Mouse (Mus musculus) cerebellum, adult 2 months (tissue): ENCODE measurements around the gene Slc25a13. TPM values are rescaled to one million over a fixed set of nuclear protein-coding genes. Genes with fewer than 3 reads are reported as not detected.
A peak's percentile ranks its signal among the peaks of the same experiment; 100 is the strongest.

Source experiments
- DNase-seq, 2 experiments: peaks; one replicate each; pipeline ENCODE4 v3.0.0; 2021
- H3K27ac ChIP-seq: fragments of 200-500 bp; 2 replicates; pipeline ENCODE4 v1.5.1; 2012; ENCODE audit warnings: low read length, control low read depth, inconsistent platforms; ENCODE audit not compliant: insufficient read depth
- H3K27me3 ChIP-seq: fragments of 200-500 bp; 2 replicates; pipeline ENCODE4 v1.6.1; 2012; ENCODE audit warnings: inconsistent platforms, mild to moderate bottlenecking, low read length, moderate library complexity; ENCODE audit not compliant: control insufficient read depth, insufficient read depth
- H3K4me1 ChIP-seq: fragments of 200-500 bp; 2 replicates; pipeline ENCODE4 v1.6.1; 2011; ENCODE audit warnings: low read length; ENCODE audit not compliant: control insufficient read depth, insufficient read depth
- H3K4me3 ChIP-seq: fragments of 200-500 bp; replicated peaks from 2 replicates; pipeline ENCODE3; 2011; ENCODE audit warnings: mild to moderate bottlenecking, low read depth, low read length, control low read depth; ENCODE audit not compliant: insufficient read depth
- CTCF ChIP-seq: fragments of 200-500 bp; IDR thresholded peaks from 2 replicates; pipeline ENCODE4 v1.5.1; 2011; ENCODE audit warnings: low read depth, mild to moderate bottlenecking, control low read depth, low read length, moderate library complexity, borderline replicate concordance; ENCODE audit not compliant: insufficient read depth
- POLR2A ChIP-seq: fragments of 200-500 bp; IDR thresholded peaks from 2 replicates; pipeline ENCODE4 v1.6.1; 2011; ENCODE audit warnings: low read length, control low read depth, borderline replicate concordance; ENCODE audit not compliant: insufficient read depth
- WGBS: fragments of 180-500 bp; shearing (Covaris S2); methylation state at CpG from one replicate; pipeline ENCODE4 v1.1.7; 2018; 5-methylcytosine and 5-hydroxymethylcytosine counted together
- polyA plus RNA-seq: library from polyadenylated mRNA; depleted of rRNA; stranded (reverse); fragments of >200 nt; gene quantifications from 2 replicates; pipeline ENCODE4 v1.2.3, GENCODE M21; 2012

Gene Slc25a13
- polyA plus RNA-seq, 1 experiment: 5.8 TPM

DNA sequence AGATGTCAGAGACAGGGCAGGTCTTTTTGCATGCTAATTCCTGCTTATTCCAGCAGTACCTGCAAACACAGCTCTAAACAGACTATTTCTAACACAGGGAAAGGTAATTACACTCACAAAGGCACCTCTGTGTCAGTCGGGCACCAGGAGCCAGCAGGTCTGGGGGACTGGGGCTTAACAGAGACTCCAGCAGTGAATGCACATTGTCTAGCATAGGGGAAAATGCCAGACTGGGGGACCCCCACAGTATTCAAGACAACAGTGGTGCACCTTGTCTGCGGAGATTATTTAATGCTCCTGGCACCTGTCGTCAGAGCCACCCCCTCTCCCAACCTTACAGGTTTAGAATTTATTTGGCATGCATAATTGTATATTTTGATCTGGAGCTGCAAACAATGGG lies 158.4 kb downstream of the Slc25a13 start:
- DNase-seq: no peak
- 29% methylated on average over 3 of the region's 3 CpGs for WGBS
- TF ChIP-seq CTCF: no peak
- no peak for TF ChIP-seq POLR2A
- H3K4me3 ChIP-seq: no peak overlapping the region
- no peaks in the 10 kb centered on the region for H3K27me3 ChIP-seq
- no peaks in the 10 kb centered on the region for H3K4me1 ChIP-seq
- no peak overlapping the region for H3K27ac ChIP-seq

DNA sequence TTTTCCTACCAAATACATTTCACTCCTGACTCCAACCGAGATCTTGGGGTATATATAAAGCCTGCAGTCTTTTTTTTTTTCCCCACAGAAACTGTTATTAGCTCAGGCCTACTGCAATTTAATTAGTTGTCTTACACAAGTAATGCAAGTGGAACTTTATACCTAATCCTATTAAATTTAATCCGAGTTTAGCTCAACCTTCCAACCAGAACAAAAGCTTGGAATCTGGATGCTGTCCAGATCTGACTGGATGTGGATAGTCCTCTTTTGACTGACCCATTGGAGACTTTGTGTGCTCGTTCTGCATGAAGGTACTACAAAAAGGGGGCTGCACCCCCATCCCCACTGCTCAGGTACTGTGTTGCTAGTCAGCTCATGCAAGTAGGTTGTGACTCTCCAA lies 163.0 kb downstream of the Slc25a13 start:
- H3K4me3 ChIP-seq: no peak overlapping the region
- WGBS: 49% methylated on average over 3 of the region's 3 CpGs
- H3K4me1 ChIP-seq: no peaks in the 10 kb centered on the region
- no peak overlapping the region for H3K27ac ChIP-seq
- no peaks in the 10 kb centered on the region for H3K27me3 ChIP-seq
- TF ChIP-seq POLR2A: no peak
- TF ChIP-seq CTCF: no peak
- no peak for DNase-seq

- WGBS: 72% methylated on average over 11 of the region's 11 CpGs
- no peaks in the 10 kb centered on the region for H3K4me1 ChIP-seq
- H3K4me3 ChIP-seq: no peak overlapping the region
- no peak for DNase-seq
- H3K27me3 ChIP-seq: no peaks in the 10 kb centered on the region
- no peak overlapping the region for H3K27ac ChIP-seq
- no peak for TF ChIP-seq CTCF
- no peak for TF ChIP-seq POLR2A
Observed at GRCm38 (mm10) chr6:6052696-6053095, 164.3 kb downstream of the Slc25a13 start.

GRCm38 (mm10) chr6:6046729-6047424 lies 170.1 kb downstream of the Slc25a13 start:
- TF ChIP-seq CTCF (no peak), POLR2A (no peak)
- Histone ChIP-seq H3K4me1 (no peaks in the 10 kb centered on the region), H3K27me3 (no peaks in the 10 kb centered on the region), H3K4me3 (no peak overlapping the region), H3K27ac (no peak overlapping the region)
- DNase-seq: no peak
- WGBS: 62% methylated on average over 12 of the region's 12 CpGs

DNA sequence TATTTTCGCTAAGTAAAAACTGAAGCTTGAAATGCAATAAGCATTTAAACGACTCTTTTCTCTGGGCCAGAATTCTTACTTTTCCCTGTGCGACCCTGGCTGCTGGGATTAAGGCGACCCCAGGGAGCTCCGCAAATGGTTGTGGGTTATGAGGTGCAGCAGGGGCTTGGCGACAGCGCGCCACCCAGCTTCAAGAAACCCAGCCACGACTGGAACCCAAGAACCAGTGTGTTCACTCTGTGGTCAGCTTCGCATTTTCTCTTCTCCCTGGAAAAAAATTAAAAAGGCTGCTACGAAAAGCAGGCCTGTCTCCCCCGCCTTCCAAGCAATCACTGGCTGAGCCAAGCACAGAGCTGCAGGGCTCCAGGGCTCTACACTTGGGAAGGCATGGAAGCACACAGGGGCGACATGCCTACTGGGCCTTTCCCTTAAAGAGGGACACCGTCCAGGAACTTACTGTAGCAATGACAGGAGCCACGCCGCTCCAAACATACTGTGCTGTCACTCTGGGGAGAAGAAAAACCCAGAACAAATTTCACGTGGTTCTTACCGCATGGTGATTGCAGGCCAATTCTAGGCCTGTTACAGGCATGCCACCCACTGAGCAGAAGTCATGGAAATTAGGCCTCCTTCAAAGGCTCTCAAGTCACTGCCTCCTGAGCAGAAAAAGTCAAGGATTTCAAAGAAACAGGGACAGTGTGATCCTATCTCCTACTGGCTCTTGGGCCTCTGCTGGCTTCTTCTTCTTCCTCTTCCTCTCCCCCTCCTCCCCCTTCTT lies 178.0 kb downstream of the Slc25a13 start:
- Histone ChIP-seq H3K27me3 (no peaks in the 10 kb centered on the region), H3K27ac (no peak overlapping the region), H3K4me3 (no peak overlapping the region), H3K4me1 (no peaks in the 10 kb centered on the region)
- 35% methylated on average over 18 of the region's 18 CpGs for WGBS
- peak in 1 of 2 experiments; percentile 5 for DNase-seq
- TF ChIP-seq CTCF: no peak
- TF ChIP-seq POLR2A: no peak

GRCm38 (mm10) chr6:6027664-6028063 lies 189.3 kb downstream of the Slc25a13 start:
- no peak for DNase-seq
- WGBS: 95% methylated on average over 6 of the region's 6 CpGs
- Histone ChIP-seq H3K27ac (no peak overlapping the region), H3K4me3 (no peak overlapping the region), H3K4me1 (no peaks in the 10 kb centered on the region), H3K27me3 (no peaks in the 10 kb centered on the region)
- TF ChIP-seq POLR2A (no peak), CTCF (no peak)

DNA sequence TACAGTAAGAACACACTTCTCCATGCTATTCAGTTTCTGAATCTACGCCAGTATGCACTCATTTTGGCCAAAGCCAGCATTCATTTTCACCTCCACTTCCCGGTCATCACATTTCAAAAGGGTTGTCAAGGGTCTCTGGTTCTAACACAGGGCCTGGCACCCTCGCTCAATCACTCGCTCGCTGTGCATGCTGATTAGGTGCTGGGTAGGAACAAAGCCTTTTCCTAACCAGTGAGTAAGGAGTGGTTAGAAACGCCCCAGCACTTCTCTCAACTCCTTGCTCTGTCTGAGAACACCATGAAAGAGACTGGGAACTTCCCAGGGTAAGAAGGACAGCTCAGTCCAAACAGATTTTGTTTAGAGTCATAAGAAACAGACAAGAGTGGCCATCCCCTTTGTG lies 193.0 kb downstream of the Slc25a13 start:
- Histone ChIP-seq H3K27me3 (no peaks in the 10 kb centered on the region), H3K27ac (no peak overlapping the region), H3K4me3 (no peak overlapping the region), H3K4me1 (no peaks in the 10 kb centered on the region)
- WGBS: 50% methylated on average over 6 of the region's 6 CpGs
- no peak for DNase-seq
- no peak for TF ChIP-seq CTCF
- TF ChIP-seq POLR2A: no peak

DNA sequence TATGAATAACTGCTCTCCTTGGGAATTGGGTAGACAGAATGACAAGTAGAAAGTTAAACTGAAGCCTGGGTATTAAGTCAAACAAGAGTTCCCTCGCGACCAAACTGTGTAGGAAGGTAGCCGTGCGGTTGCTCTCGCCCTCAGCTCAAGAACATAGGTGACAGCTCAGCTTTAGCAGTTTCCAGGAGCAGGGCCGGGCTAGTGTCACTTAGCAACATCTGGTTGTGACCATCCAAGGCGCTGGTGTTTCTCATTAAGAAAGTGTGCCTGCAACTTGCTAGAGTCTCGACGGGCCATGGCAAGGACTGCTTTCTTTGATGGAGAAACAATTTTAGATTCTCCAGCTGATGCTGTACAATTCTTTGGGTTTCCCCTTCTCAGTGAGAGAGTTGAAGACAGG lies 200.0 kb downstream of the Slc25a13 start:
- no peak for TF ChIP-seq POLR2A
- TF ChIP-seq CTCF: no peak
- no peak for DNase-seq
- no peaks in the 10 kb centered on the region for H3K27me3 ChIP-seq
- H3K4me3 ChIP-seq: no peak overlapping the region
- H3K27ac ChIP-seq: no peak overlapping the region
- no peaks in the 10 kb centered on the region for H3K4me1 ChIP-seq
- 79% methylated on average over 9 of the region's 9 CpGs for WGBS
